Mouse (Mus musculus): ENCODE measurements around the gene Timm9. TPM values are rescaled to one million over a fixed set of nuclear protein-coding genes. Genes with fewer than 3 reads are reported as not detected.

The Timm9 gene
- 10 to 100 TPM; 37.7 to 41.5 TPM for polyA plus RNA-seq (2017; shearing (Covaris generic))

- ATAC-seq: peak; percentile 78
Observed at GRCm38 (mm10) chr12:71136130-71136973, at the start of gene Timm9, which contains the start of gene 2700049A03Rik. TSS of gene Timm9 (minus strand) at chr12:71136684. TSS of gene 2700049A03Rik (plus strand) at chr12:71136848.

GRCm38 (mm10) chr12:71184396-71184795 is 47.9 kb upstream of the Timm9 start:
- no peak for ATAC-seq

- no peak for ATAC-seq
Observed at GRCm38 (mm10) chr12:71183736-71184135, 47.3 kb upstream of the Timm9 start.

GRCm38 (mm10) chr12:71169911-71170310 is 33.4 kb upstream of the Timm9 start:
- ATAC-seq: no peak

GRCm38 (mm10) chr12:71164410-71164809 is 27.9 kb upstream of the Timm9 start:
- ATAC-seq: no peak

- no peak for ATAC-seq
Observed at GRCm38 (mm10) chr12:71157974-71158373, 21.5 kb upstream of the Timm9 start.

GRCm38 (mm10) chr12:71154979-71155378 is 18.5 kb upstream of the Timm9 start:
- ATAC-seq: no peak

GRCm38 (mm10) chr12:71150167-71150566 is 13.7 kb upstream of the Timm9 start:
- ATAC-seq: no peak

GRCm38 (mm10) chr12:71149456-71149855 is 13.0 kb upstream of the Timm9 start:
- no peak for ATAC-seq

- no peak for ATAC-seq
Observed at GRCm38 (mm10) chr12:71148801-71149200, 12.3 kb upstream of the Timm9 start.

GRCm38 (mm10) chr12:71147641-71148040 is 11.2 kb upstream of the Timm9 start:
- ATAC-seq: peak; percentile 70

- no peak for ATAC-seq
Observed at GRCm38 (mm10) chr12:71141189-71141588, 4.7 kb upstream of the Timm9 start.

GRCm38 (mm10) chr12:71139258-71139828 is 2.9 kb upstream of the Timm9 start:
- ATAC-seq: no peak

GRCm38 (mm10) chr12:71137686-71138085 is 1.2 kb upstream of the Timm9 start:
- ATAC-seq: no peak

- peak; percentile 70 for ATAC-seq
Observed at GRCm38 (mm10) chr12:71136974-71137491, 549 bp upstream of the Timm9 start.

- no peak for ATAC-seq
Observed at GRCm38 (mm10) chr12:71135581-71135980, 903 bp downstream of the Timm9 start.

GRCm38 (mm10) chr12:71123286-71123685 is 13.2 kb downstream of the Timm9 start:
- no peak for ATAC-seq

- no peak for ATAC-seq
Observed at GRCm38 (mm10) chr12:71122731-71123130, 13.8 kb downstream of the Timm9 start.

- no peak for ATAC-seq
Observed at GRCm38 (mm10) chr12:71116411-71116810, 20.1 kb downstream of the Timm9 start.

- peak; percentile 97 for ATAC-seq
Observed at GRCm38 (mm10) chr12:71113675-71114288, 22.7 kb downstream of the Timm9 start.

GRCm38 (mm10) chr12:71113074-71113473 is 23.4 kb downstream of the Timm9 start:
- no peak for ATAC-seq

GRCm38 (mm10) chr12:71111331-71111730 is 25.2 kb downstream of the Timm9 start, which contains the start of gene Tomm20l:
TSS of gene Tomm20l (plus strand) at chr12:71111428.
- ATAC-seq: no peak

GRCm38 (mm10) chr12:71107216-71107771 is 29.2 kb downstream of the Timm9 start:
- no peak for ATAC-seq

Data from CD4-positive, CD25-positive, alpha-beta regulatory T cell, adult 4 months (primary cell).